Mouse (Mus musculus) gastrocnemius, postnatal 4 days (tissue): ENCODE results near the gene Smim27. TPM values are rescaled to one million over a fixed set of nuclear protein-coding genes. Genes with fewer than 3 reads are reported as not detected.

Source experiments
- DNase-seq, 2 experiments: peaks; one replicate each; pipeline ENCODE4 v3.0.0; 2021 to 2022; ENCODE audit warnings: low spot score in 2 of 2, mixed read lengths in 2 of 2
- long read RNA-seq, 2 experiments: library from polyadenylated mRNA; stranded (forward); transcript quantifications; one replicate each; pipeline ENCODE4 v2.0.0; 2021
- total RNA-seq, 2 experiments: library from RNA; stranded (reverse); gene quantifications; 2 replicates each; pipeline ENCODE4 v1.2.3; 2021

The Smim27 gene
- total RNA-seq: 10 to 100 TPM; 32.9 to 44.3 TPM
- long read RNA-seq, experiment 1, transcript Smim27-201 (2 exons, 1,044 nt): major isoform, 24 of 24 reads
- long read RNA-seq, experiment 1, partial matches to known transcripts: 0 of 24 reads
- long read RNA-seq, experiment 1, other reads (novel, unspliced or antisense): 0 of 24 reads
- long read RNA-seq, experiment 2, transcript Smim27-201 (2 exons, 1,044 nt): major isoform, 23 of 25 reads
- long read RNA-seq, experiment 2, partial matches to known transcripts: 0 of 25 reads
- long read RNA-seq, experiment 2, other reads (novel, unspliced or antisense): 2 of 25 reads

GRCm38 (mm10) chr4:40269430-40270032 lies at the start of gene Smim27, which contains the start of gene Topors:
Gene Smim27, plus strand, starts transcription at chr4:40269579.
Gene Topors, minus strand, starts transcription at chr4:40269850.
- peak; percentile 83 to 95 for DNase-seq

- DNase-seq: no peak
Measured at GRCm38 (mm10) chr4:40220437-40220836, 48.9 kb upstream of the Smim27 start.

- DNase-seq: no peak
Measured at GRCm38 (mm10) chr4:40221004-40221760, 48.2 kb upstream of the Smim27 start.

GRCm38 (mm10) chr4:40221876-40222585 lies 47.3 kb upstream of the Smim27 start:
- no peak for DNase-seq

- no peak for DNase-seq
Measured at GRCm38 (mm10) chr4:40226095-40226494, 43.3 kb upstream of the Smim27 start.

- DNase-seq: no peak
Measured at GRCm38 (mm10) chr4:40227131-40227530, 42.2 kb upstream of the Smim27 start.

GRCm38 (mm10) chr4:40227886-40228285 lies 41.5 kb upstream of the Smim27 start:
- no peak for DNase-seq

- DNase-seq: no peak
Measured at GRCm38 (mm10) chr4:40229723-40230122, 39.7 kb upstream of the Smim27 start.

GRCm38 (mm10) chr4:40233062-40233664 lies 36.2 kb upstream of the Smim27 start:
- DNase-seq: no peak

GRCm38 (mm10) chr4:40234256-40234655 lies 35.1 kb upstream of the Smim27 start:
- DNase-seq: no peak

GRCm38 (mm10) chr4:40236829-40237228 lies 32.5 kb upstream of the Smim27 start:
- DNase-seq: no peak

GRCm38 (mm10) chr4:40238483-40239408 lies 30.6 kb upstream of the Smim27 start:
- peak in 1 of 2 experiments; percentile 60 for DNase-seq

- DNase-seq: peak in 1 of 2 experiments; percentile 45
Measured at GRCm38 (mm10) chr4:40239409-40240271, 29.7 kb upstream of the Smim27 start, which contains the start of gene Ddx58. Gene Ddx58, minus strand, starts transcription at chr4:40239828.

GRCm38 (mm10) chr4:40240272-40240744 lies 29.1 kb upstream of the Smim27 start:
- DNase-seq: no peak

GRCm38 (mm10) chr4:40241928-40242327 lies 27.5 kb upstream of the Smim27 start:
- DNase-seq: no peak

- DNase-seq: no peak
Measured at GRCm38 (mm10) chr4:40243006-40243405, 26.4 kb upstream of the Smim27 start.

- no peak for DNase-seq
Measured at GRCm38 (mm10) chr4:40244035-40244434, 25.3 kb upstream of the Smim27 start.

GRCm38 (mm10) chr4:40250984-40251383 lies 18.4 kb upstream of the Smim27 start:
- DNase-seq: no peak

GRCm38 (mm10) chr4:40253766-40254165 lies 15.6 kb upstream of the Smim27 start:
- no peak for DNase-seq
